Mouse (Mus musculus) E14TG2a.4 (cell line): ENCODE measurements around the gene Hes7.

ENCODE experiments used
- H3K27me3 ChIP-seq: 2 replicates; pipeline ENCODE4 v1.6.1; 2014; ENCODE audit warnings: low read length, control low read depth; ENCODE audit not compliant: insufficient read depth
- H3K36me3 ChIP-seq: 2 replicates; pipeline ENCODE4 v1.6.1; 2014; ENCODE audit warnings: low read length, control low read depth; ENCODE audit not compliant: insufficient read depth
- H3K4me1 ChIP-seq: replicated peaks from 2 replicates; pipeline ENCODE4 v1.6.1; 2014; ENCODE audit warnings: low read depth, low read length, control low read depth
- H3K4me3 ChIP-seq: replicated peaks from 2 replicates; pipeline ENCODE4 v1.5.1; 2014; ENCODE audit warnings: mild to moderate bottlenecking, low read length
- H3K9me3 ChIP-seq: 2 replicates; pipeline ENCODE4 v1.6.1; 2014; ENCODE audit warnings: low read length, control low read depth
- CTCF ChIP-seq: conservative IDR thresholded peaks from 2 replicates; pipeline ENCODE4 v1.5.1; 2014; ENCODE audit warnings: low read length
- NANOG ChIP-seq: IDR thresholded peaks from 2 replicates; pipeline ENCODE4 v1.6.1; 2014; ENCODE audit warnings: borderline replicate concordance, low read length, mixed read lengths
- POU5F1 ChIP-seq: IDR thresholded peaks from 2 replicates; pipeline ENCODE4 v1.6.1; 2014; ENCODE audit warnings: low read length, borderline replicate concordance

Gene Hes7

GRCm38 (mm10) chr11:69102403-69102725 lies 17.8 kb upstream of the Hes7 start:
- no peak overlapping the region for H3K4me3 ChIP-seq
- H3K9me3 ChIP-seq, result no peaks in the 10 kb centered on the region
- H3K36me3 ChIP-seq, result peaks cover 69% of the 10 kb centered on the region
- H3K27me3 ChIP-seq, result no peaks in the 10 kb centered on the region
- H3K4me1 ChIP-seq, result peaks cover 53% of the 10 kb centered on the region
- TF ChIP-seq CTCF (no peak), NANOG (no peak), POU5F1 (no peak)

- Histone ChIP-seq H3K36me3 (peaks cover 77% of the 10 kb centered on the region), H3K4me1 (peaks cover 48% of the 10 kb centered on the region)
- TF ChIP-seq CTCF (no peak), POU5F1 (no peak), NANOG (no peak)
Observed at GRCm38 (mm10) chr11:69103121-69103520, 17.1 kb upstream of the Hes7 start.

GRCm38 (mm10) chr11:69103531-69104435 lies 16.4 kb upstream of the Hes7 start:
- H3K27me3 ChIP-seq, result no peaks in the 10 kb centered on the region
- H3K4me1 ChIP-seq, result peaks cover 46% of the 10 kb centered on the region
- TF ChIP-seq CTCF (no peak), NANOG (no peak), POU5F1 (no peak)
- H3K36me3 ChIP-seq, result peaks cover 83% of the 10 kb centered on the region
- no peaks in the 10 kb centered on the region for H3K9me3 ChIP-seq
- H3K4me3 ChIP-seq, result no peak overlapping the region

More at GRCm38 (mm10) chr11:69103121-69103520, 17.1 kb upstream of the Hes7 start:
- Histone ChIP-seq H3K27me3 (no peaks in the 10 kb centered on the region), H3K4me3 (no peak overlapping the region), H3K9me3 (no peaks in the 10 kb centered on the region)

- H3K9me3 ChIP-seq, result no peaks in the 10 kb centered on the region
- no peak overlapping the region for H3K4me3 ChIP-seq
- peaks cover 47% of the 10 kb centered on the region for H3K4me1 ChIP-seq
- H3K27me3 ChIP-seq, result no peaks in the 10 kb centered on the region
- H3K36me3 ChIP-seq, result peaks cover 90% of the 10 kb centered on the region
- TF ChIP-seq CTCF, result no peak
- no peak for TF ChIP-seq POU5F1
- TF ChIP-seq NANOG, result no peak
Observed at GRCm38 (mm10) chr11:69104487-69104886, 15.7 kb upstream of the Hes7 start.

GRCm38 (mm10) chr11:69105227-69105626 lies 15.0 kb upstream of the Hes7 start:
- Histone ChIP-seq H3K4me3 (no peak overlapping the region), H3K36me3 (peaks cover 92% of the 10 kb centered on the region), H3K27me3 (no peaks in the 10 kb centered on the region), H3K9me3 (no peaks in the 10 kb centered on the region), H3K4me1 (peaks cover 46% of the 10 kb centered on the region)
- TF ChIP-seq POU5F1, result no peak

GRCm38 (mm10) chr11:69105796-69106195 lies 14.4 kb upstream of the Hes7 start:
- H3K27me3 ChIP-seq, result no peaks in the 10 kb centered on the region
- no peaks in the 10 kb centered on the region for H3K9me3 ChIP-seq
- peaks cover 41% of the 10 kb centered on the region for H3K4me1 ChIP-seq
- no peak overlapping the region for H3K4me3 ChIP-seq
- TF ChIP-seq POU5F1, result no peak
- TF ChIP-seq NANOG, result no peak
- TF ChIP-seq CTCF, result no peak
- peaks cover 87% of the 10 kb centered on the region for H3K36me3 ChIP-seq

GRCm38 (mm10) chr11:69106299-69106698 lies 13.9 kb upstream of the Hes7 start:
- Histone ChIP-seq H3K9me3 (no peaks in the 10 kb centered on the region), H3K4me3 (no peak overlapping the region), H3K27me3 (no peaks in the 10 kb centered on the region), H3K36me3 (peaks cover 82% of the 10 kb centered on the region), H3K4me1 (peaks cover 41% of the 10 kb centered on the region)
- TF ChIP-seq NANOG (no peak), CTCF (no peak), POU5F1 (no peak)

GRCm38 (mm10) chr11:69106842-69107241 lies 13.4 kb upstream of the Hes7 start:
- TF ChIP-seq NANOG, result no peak
- TF ChIP-seq POU5F1, result no peak
- TF ChIP-seq CTCF, result no peak
- peaks cover 77% of the 10 kb centered on the region for H3K36me3 ChIP-seq
- no peaks in the 10 kb centered on the region for H3K9me3 ChIP-seq
- H3K4me1 ChIP-seq, result peaks cover 46% of the 10 kb centered on the region
- H3K27me3 ChIP-seq, result peaks cover 5% of the 10 kb centered on the region
- H3K4me3 ChIP-seq, result no peak overlapping the region

- Histone ChIP-seq H3K9me3 (no peaks in the 10 kb centered on the region), H3K4me1 (peaks cover 46% of the 10 kb centered on the region), H3K27me3 (peaks cover 13% of the 10 kb centered on the region), H3K36me3 (peaks cover 68% of the 10 kb centered on the region), H3K4me3 (no peak overlapping the region)
- TF ChIP-seq CTCF, result no peak
- no peak for TF ChIP-seq NANOG
- TF ChIP-seq POU5F1, result no peak
Observed at GRCm38 (mm10) chr11:69107676-69108075, 12.5 kb upstream of the Hes7 start.
